Mouse (Mus musculus): ENCODE data around the gene Tbxa2r.

GRCm38 (mm10) chr10:81340551-81341332, 12.2 kb downstream of the Tbxa2r start:
- TF ChIP-seq POLR2A (IDR thresholded peaks at IDR 0.05; ENCODE audit: control insufficient read depth, extremely low read depth, insufficient read depth, low read length, poor library complexity) (no peak), CTCF (IDR thresholded peaks at IDR 0.05; ENCODE audit: borderline replicate concordance, control insufficient read depth, extremely low read depth, insufficient read depth, low read length, poor library complexity) (no peak)

Measured in thymus, adult 2 months (tissue).